In genomic region chr3:157208966-157209365, GRCm38 (mm10) we compare ENCODE assay signal across 9 mouse cellular contexts.
DNase-seq lines count a peak whose midpoint lies in the region; ATAC-seq lines count a peak whose summit lies in the region.
"Had no signal": no experiment of that assay in that cellular context is flagged by ENCODE, and none has a peak within 500 bp of the region (broad histone marks: within the 10 kb centered on the region; RNA-seq: fewer than 3 reads in every experiment).

No protein-coding gene starts in this region.

- ATAC-seq in forebrain, embryonic 15.5 days (replicated peaks), result 0 out of 2 replicates have a peak, but pooled peaks have one; percentile 53
- ATAC-seq in liver, embryonic 11.5 days (replicated peaks; ENCODE audit: low FRiP score), result no peak

- H3K27me3 ChIP-seq in forebrain, embryonic 15.5 days, result no peaks in the 10 kb centered on the region
- no peaks in the 10 kb centered on the region for H3K27me3 ChIP-seq in forebrain, embryonic 10.5 days (ENCODE audit: poor library complexity, severe bottlenecking)
- no peaks in the 10 kb centered on the region for H3K27me3 ChIP-seq in liver, embryonic 11.5 days (replicated peaks; ENCODE audit: control insufficient read depth, insufficient read depth, low read length)
- H3K27me3 ChIP-seq: heart, embryonic 13.5 days had no signal

- H3K4me3 ChIP-seq in forebrain, embryonic 15.5 days, result no peak overlapping the region
- no peak overlapping the region for H3K4me3 ChIP-seq in forebrain, embryonic 10.5 days
- no peak overlapping the region for H3K4me3 ChIP-seq in liver, embryonic 11.5 days (ENCODE audit: low read depth, low read length)
- H3K4me3 ChIP-seq: heart, embryonic 13.5 days had no signal

- WGBS in forebrain, embryonic 15.5 days, result 12% methylated on average over 1 of the region's 1 CpGs
- 31% methylated on average over 1 of the region's 1 CpGs for WGBS in forebrain, embryonic 10.5 days
- WGBS in liver, embryonic 11.5 days, result 42% methylated on average over 1 of the region's 1 CpGs

- H3K4me1 ChIP-seq in forebrain, embryonic 15.5 days, result no peaks in the 10 kb centered on the region
- H3K4me1 ChIP-seq in forebrain, embryonic 10.5 days, result no peaks in the 10 kb centered on the region
- H3K4me1 ChIP-seq in liver, embryonic 11.5 days (replicated peaks; ENCODE audit: control insufficient read depth, insufficient read depth, low read length), result no peaks in the 10 kb centered on the region
- H3K4me1 ChIP-seq: heart, embryonic 13.5 days had no signal

- H3K9me3 ChIP-seq in forebrain, embryonic 15.5 days, result no peaks in the 10 kb centered on the region
- H3K9me3 ChIP-seq in forebrain, embryonic 10.5 days, result no peaks in the 10 kb centered on the region
- H3K9me3 ChIP-seq in liver, embryonic 11.5 days (ENCODE audit: control insufficient read depth, low read length), result no peaks in the 10 kb centered on the region
- H3K9me3 ChIP-seq: heart, embryonic 13.5 days had no signal

- H3K27ac ChIP-seq in forebrain, embryonic 15.5 days (replicated peaks), result no peak overlapping the region
- no peak overlapping the region for H3K27ac ChIP-seq in forebrain, embryonic 10.5 days
- H3K27ac ChIP-seq in liver, embryonic 11.5 days (ENCODE audit: low read depth, low read length), result no peak overlapping the region
- H3K27ac ChIP-seq: heart, embryonic 13.5 days had no signal

- DNase-seq in forebrain, embryonic 10.5 days (ENCODE audit: extremely low spot score, low spot score), result no peak
- peak; percentile 3 to 43 for DNase-seq in kidney, postnatal 25 days
- no peak for DNase-seq in kidney, adult 18-20 months
- DNase-seq in cerebellum, adult 8-10 months, result peak; percentile 89
- DNase-seq in layer of hippocampus, postnatal 36 days, result peak; percentile 36 to 39
- no peak for DNase-seq in spleen, postnatal 14 days (ENCODE audit: low spot score in 2 of 2)
- no peak for DNase-seq in liver, embryonic 11.5 days (ENCODE audit: low spot score)

- no peak overlapping the region for H3K4me2 ChIP-seq in forebrain, embryonic 15.5 days (replicated peaks)
- no peak overlapping the region for H3K4me2 ChIP-seq in liver, embryonic 11.5 days
- H3K4me2 ChIP-seq: heart, embryonic 13.5 days had no signal

- no peaks in the 10 kb centered on the region for H3K36me3 ChIP-seq in forebrain, embryonic 15.5 days
- H3K36me3 ChIP-seq in forebrain, embryonic 10.5 days (replicated peaks), result no peaks in the 10 kb centered on the region
- H3K36me3 ChIP-seq in liver, embryonic 11.5 days (ENCODE audit: control insufficient read depth, insufficient read depth, low read length), result no peaks in the 10 kb centered on the region
- H3K36me3 ChIP-seq: heart, embryonic 13.5 days had no signal

- H3K9ac ChIP-seq in forebrain, embryonic 15.5 days (replicated peaks), result no peak overlapping the region
- no peak overlapping the region for H3K9ac ChIP-seq in liver, embryonic 11.5 days (ENCODE audit: low read depth, low read length)
- H3K9ac ChIP-seq: heart, embryonic 13.5 days had no signal

Comparison
In these comparisons a context has a peak if more than half of its experiments do, and no peak if none do; other contexts are left out.
1. DNase-seq: peak in kidney, postnatal 25 days (2 of 2), cerebellum, adult 8-10 months (single experiment) and layer of hippocampus, postnatal 36 days (2 of 2); none in forebrain, embryonic 10.5 days (single experiment), kidney, adult 18-20 months (single experiment), spleen, postnatal 14 days (0 of 2) and liver, embryonic 11.5 days (single experiment).